Mouse (Mus musculus) kidney, adult 2 months (tissue): ENCODE data around the gene Srpk2.

Experiments used
- CTCF ChIP-seq: fragments of 200-500 bp; conservative IDR thresholded peaks from 2 replicates; pipeline ENCODE4 v1.5.1; 2011; ENCODE audit warnings: low read depth, mild to moderate bottlenecking, control low read depth, low read length, moderate library complexity, mixed read lengths; ENCODE audit not compliant: insufficient read depth, insufficient read length
- POLR2A ChIP-seq: fragments of 200-500 bp; IDR thresholded peaks from one replicate; pipeline ENCODE4 v1.6.1; 2011; ENCODE audit warnings: low read depth, low read length, control low read depth

- TF ChIP-seq POLR2A: no peak
- TF ChIP-seq CTCF: no peak
These were observed 87.1 kb downstream of the Srpk2 start for GRCm38 (mm10) chr5:23597260-23597864.
